Comparison of ENCODE assay signal across 40 mouse cellular contexts in the genomic region with DNA sequence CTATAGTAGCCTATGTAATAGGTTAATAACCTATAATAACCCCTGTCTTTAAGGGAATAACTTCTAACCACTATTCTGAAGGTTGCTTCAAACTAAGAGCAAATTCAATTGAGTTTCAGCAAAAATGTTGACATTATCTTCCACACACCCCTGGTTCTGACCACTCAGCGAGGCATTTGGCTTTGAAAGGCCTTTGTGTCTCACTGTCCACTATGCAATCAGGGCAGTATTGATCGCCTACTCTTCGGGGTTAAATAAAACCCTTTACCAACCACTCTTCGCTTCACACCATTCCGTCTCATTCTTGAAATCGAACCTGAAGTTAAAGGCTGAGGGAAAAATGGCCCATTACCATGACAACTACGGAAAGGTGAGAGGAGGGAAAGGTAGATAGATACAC. TPM values are rescaled to one million over a fixed set of nuclear protein-coding genes. Genes with fewer than 3 reads are reported as not detected.
"Had no signal": no experiment of that assay in that cellular context is flagged by ENCODE, and none has a peak within 500 bp of the region (broad histone marks: within the 10 kb centered on the region; RNA-seq: fewer than 3 reads in every experiment).

No protein-coding gene starts in this region.

- DNase-seq: gastrocnemius, adult 2 months; gastrocnemius, postnatal 10 days; gastrocnemius, postnatal 25 days; heart, adult 2 months; heart, postnatal 14 days; heart, postnatal 36 days; kidney, adult 11 months; kidney, adult 2 months; kidney, adult 9 months; kidney, postnatal 14 days; kidney, postnatal 36 days; layer of hippocampus, adult 9-11 months; layer of hippocampus, postnatal 36 days; left cerebral cortex, postnatal 4 days had no signal

- ATAC-seq: forebrain, embryonic 16.5 days; hindbrain, postnatal 0 days; intestine, embryonic 16.5 days had no signal

- H3K4me2 ChIP-seq: heart, embryonic 11.5 days; heart, embryonic 13.5 days; heart, embryonic 15.5 days; hindbrain, embryonic 13.5 days; hindbrain, embryonic 15.5 days; kidney, embryonic 15.5 days; limb, embryonic 13.5 days; limb, embryonic 15.5 days had no signal

- H3K4me1 ChIP-seq: hindbrain, embryonic 13.5 days; hindbrain, embryonic 15.5 days; kidney, embryonic 15.5 days; limb, embryonic 13.5 days; limb, embryonic 15.5 days had no signal

- H3K36me3 ChIP-seq: heart, embryonic 13.5 days; heart, embryonic 15.5 days; hindbrain, embryonic 13.5 days; hindbrain, embryonic 15.5 days; kidney, embryonic 15.5 days; limb, embryonic 13.5 days; limb, embryonic 15.5 days had no signal

- H3K9ac ChIP-seq: heart, embryonic 13.5 days; heart, embryonic 15.5 days; hindbrain, embryonic 13.5 days; hindbrain, embryonic 15.5 days; kidney, embryonic 15.5 days; limb, embryonic 13.5 days; limb, embryonic 15.5 days had no signal

- H3K9me3 ChIP-seq: heart, embryonic 13.5 days; heart, embryonic 15.5 days; hindbrain, embryonic 13.5 days; hindbrain, embryonic 15.5 days; kidney, embryonic 15.5 days; limb, embryonic 13.5 days; limb, embryonic 15.5 days had no signal

- H3K27me3 ChIP-seq: heart, embryonic 13.5 days; heart, embryonic 15.5 days; hindbrain, embryonic 13.5 days; hindbrain, embryonic 15.5 days; kidney, embryonic 15.5 days; limb, embryonic 13.5 days; limb, embryonic 15.5 days had no signal

- H3K27ac ChIP-seq: gastrocnemius, adult 2 months; heart, adult 2 months; heart, embryonic 13.5 days; heart, embryonic 15.5 days; hindbrain, embryonic 13.5 days; hindbrain, embryonic 15.5 days; hindbrain, postnatal 0 days; kidney, embryonic 15.5 days; kidney, postnatal 0 days; limb, embryonic 13.5 days; limb, embryonic 15.5 days had no signal

- H3K4me3 ChIP-seq: gastrocnemius, adult 2 months; heart, adult 2 months; heart, embryonic 13.5 days; heart, embryonic 15.5 days; hindbrain, embryonic 13.5 days; hindbrain, embryonic 15.5 days; kidney, embryonic 15.5 days; limb, embryonic 13.5 days; limb, embryonic 15.5 days had no signal

RNA-seq across cellular contexts. Expression of a gene that starts 18.5 kb away (rescaled TPM):
- total RNA-seq: gastrocnemius, postnatal 10 days; gastrocnemius, postnatal 25 days; heart, adult 2 months; heart, postnatal 14 days; heart, postnatal 36 days; hematopoietic stem cell, adult 5-6 weeks; hindbrain, postnatal 0 days; layer of hippocampus, adult 18-20 months; layer of hippocampus, adult 8-10 months; layer of hippocampus, postnatal 14 days; layer of hippocampus, postnatal 36 days; left cerebral cortex, adult 18-20 months; left cerebral cortex, adult 8-10 months; left cerebral cortex, postnatal 10 days; left cerebral cortex, postnatal 25 days; left cerebral cortex, postnatal 4 days had no signal
- polyA plus RNA-seq: forebrain, embryonic 16.5 days; frontal cortex, adult 2 months; heart, adult 2 months; heart, embryonic 11.5 days; heart, embryonic 13.5 days; heart, embryonic 15.5 days; heart, postnatal 0 days; hindbrain, embryonic 11.5 days; hindbrain, embryonic 13.5 days; hindbrain, embryonic 15.5 days; hindbrain, postnatal 0 days; intestine, embryonic 14.5 days; kidney, adult 2 months; kidney, postnatal 0 days; large intestine, adult 2 months; limb, embryonic 11.5 days; limb, embryonic 13.5 days had no signal

RNA-seq across cellular contexts. Expression of a gene that starts 26.6 kb away (rescaled TPM):
- total RNA-seq: gastrocnemius, adult 2 months; gastrocnemius, postnatal 25 days; heart, adult 2 months; heart, postnatal 14 days; heart, postnatal 36 days; hematopoietic stem cell, adult 5-6 weeks; layer of hippocampus, postnatal 14 days had no signal
- polyA plus RNA-seq: forebrain, embryonic 16.5 days; heart, adult 2 months; heart, embryonic 11.5 days; heart, embryonic 15.5 days; hindbrain, embryonic 11.5 days; hindbrain, embryonic 13.5 days; intestine, embryonic 14.5 days; kidney, adult 2 months; limb, embryonic 11.5 days had no signal

RNA-seq across cellular contexts. Expression of a gene that starts 54.3 kb away (rescaled TPM):
- total RNA-seq: gastrocnemius, adult 2 months; gastrocnemius, postnatal 25 days; heart, adult 2 months; heart, postnatal 36 days; hematopoietic stem cell, adult 5-6 weeks; hindbrain, postnatal 0 days; layer of hippocampus, adult 18-20 months; layer of hippocampus, postnatal 14 days; layer of hippocampus, postnatal 36 days; left cerebral cortex, adult 18-20 months; left cerebral cortex, adult 8-10 months; left cerebral cortex, postnatal 10 days had no signal
- polyA plus RNA-seq: forebrain, embryonic 16.5 days; frontal cortex, adult 2 months; heart, embryonic 11.5 days; heart, embryonic 13.5 days; heart, postnatal 0 days; hindbrain, embryonic 11.5 days; hindbrain, embryonic 13.5 days; hindbrain, embryonic 15.5 days; hindbrain, postnatal 0 days; intestine, embryonic 14.5 days; intestine, embryonic 16.5 days; kidney, adult 2 months; kidney, embryonic 15.5 days; kidney, postnatal 0 days; large intestine, adult 2 months; limb, embryonic 11.5 days; limb, embryonic 13.5 days; limb, embryonic 15.5 days had no signal
